Mouse (Mus musculus) gastrocnemius, adult 8-10 months (tissue): ENCODE measurements around the gene Prkrip1. TPM values are rescaled to one million over a fixed set of nuclear protein-coding genes. Genes with fewer than 3 reads are reported as not detected.

Source experiments
- DNase-seq, 2 experiments: peaks; one replicate each; pipeline ENCODE4 v3.0.0; 2022; ENCODE audit warnings: low spot score in 2 of 2
- total RNA-seq, 4 experiments: library from RNA; stranded (reverse); gene quantifications; 2 replicates each; pipeline ENCODE4 v1.2.4; 2022

Gene Prkrip1
- total RNA-seq, result 10 to 100 TPM; 17.0 to 18.9 (median 17.6) TPM

GRCm38 (mm10) chr5:136198474-136199391 lies at the start of gene Prkrip1:
Gene Prkrip1 (minus strand): TSS chr5:136198963.
- peak; percentile 87 to 88 for DNase-seq

GRCm38 (mm10) chr5:136248441-136248840 lies 49.7 kb upstream of the Prkrip1 start:
- no peak for DNase-seq

- no peak for DNase-seq
Measured at GRCm38 (mm10) chr5:136246452-136246838, 47.7 kb upstream of the Prkrip1 start, which contains the start of gene Sh2b2. Gene Sh2b2 (minus strand): TSS chr5:136246556.

GRCm38 (mm10) chr5:136245541-136246451 lies 47.0 kb upstream of the Prkrip1 start:
- DNase-seq, result no peak

GRCm38 (mm10) chr5:136244762-136245540 lies 46.2 kb upstream of the Prkrip1 start:
- DNase-seq, result peak; percentile 60 to 70

GRCm38 (mm10) chr5:136243851-136244761 lies 45.3 kb upstream of the Prkrip1 start:
- DNase-seq, result no peak

GRCm38 (mm10) chr5:136241161-136241560 lies 42.4 kb upstream of the Prkrip1 start:
- DNase-seq, result no peak

- DNase-seq, result no peak
Measured at GRCm38 (mm10) chr5:136240381-136240780, 41.6 kb upstream of the Prkrip1 start.

- no peak for DNase-seq
Measured at GRCm38 (mm10) chr5:136237607-136238006, 38.8 kb upstream of the Prkrip1 start.

GRCm38 (mm10) chr5:136236611-136237010 lies 37.8 kb upstream of the Prkrip1 start:
- DNase-seq, result no peak

GRCm38 (mm10) chr5:136230348-136231035 lies 31.7 kb upstream of the Prkrip1 start:
- DNase-seq, result peak; percentile 41 to 72

GRCm38 (mm10) chr5:136226246-136226876 lies 27.6 kb upstream of the Prkrip1 start:
- DNase-seq, result no peak

- DNase-seq, result no peak
Measured at GRCm38 (mm10) chr5:136218585-136218984, 19.8 kb upstream of the Prkrip1 start.

GRCm38 (mm10) chr5:136217932-136218381 lies 19.2 kb upstream of the Prkrip1 start:
- DNase-seq, result no peak

GRCm38 (mm10) chr5:136217004-136217665 lies 18.4 kb upstream of the Prkrip1 start:
- no peak for DNase-seq

GRCm38 (mm10) chr5:136215958-136216357 lies 17.2 kb upstream of the Prkrip1 start:
- DNase-seq, result no peak

- DNase-seq, result no peak
Measured at GRCm38 (mm10) chr5:136215211-136215610, 16.4 kb upstream of the Prkrip1 start.

GRCm38 (mm10) chr5:136213716-136214115 lies 15.0 kb upstream of the Prkrip1 start:
- no peak for DNase-seq
